Mouse (Mus musculus) CD4-positive, CD25-positive, alpha-beta regulatory T cell, adult 2 months (primary cell): ENCODE results near the gene Itga5.
A peak's percentile ranks its signal among the peaks of the same experiment; 100 is the strongest.

Source experiments
- DNase-seq: peaks from one replicate; pipeline ENCODE4 v3.0.0-alpha.2; 2012; ENCODE audit warnings: low read depth, low spot score

Itga5 gene

DNA sequence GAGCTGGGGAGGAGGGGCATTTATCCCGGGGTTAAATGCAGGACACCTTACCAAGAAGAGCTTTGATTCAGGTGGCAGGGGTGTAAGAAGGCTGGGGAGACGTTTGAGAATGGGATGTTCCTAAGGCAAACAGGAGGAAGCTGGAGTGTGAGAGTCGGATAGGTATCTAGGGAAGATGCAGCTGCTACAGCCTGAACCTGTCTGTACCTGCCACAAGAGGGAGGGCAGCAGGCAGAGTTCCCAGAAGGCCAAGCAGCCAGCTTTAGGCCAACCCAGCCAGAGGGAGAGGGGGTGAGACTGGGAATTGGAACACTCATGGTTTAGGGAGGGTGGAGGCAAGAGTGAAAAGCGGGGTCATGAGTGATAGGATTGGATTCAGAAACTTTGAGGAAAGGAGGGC, 25.8 kb downstream of the Itga5 start:
- peak; percentile 30 for DNase-seq

DNA sequence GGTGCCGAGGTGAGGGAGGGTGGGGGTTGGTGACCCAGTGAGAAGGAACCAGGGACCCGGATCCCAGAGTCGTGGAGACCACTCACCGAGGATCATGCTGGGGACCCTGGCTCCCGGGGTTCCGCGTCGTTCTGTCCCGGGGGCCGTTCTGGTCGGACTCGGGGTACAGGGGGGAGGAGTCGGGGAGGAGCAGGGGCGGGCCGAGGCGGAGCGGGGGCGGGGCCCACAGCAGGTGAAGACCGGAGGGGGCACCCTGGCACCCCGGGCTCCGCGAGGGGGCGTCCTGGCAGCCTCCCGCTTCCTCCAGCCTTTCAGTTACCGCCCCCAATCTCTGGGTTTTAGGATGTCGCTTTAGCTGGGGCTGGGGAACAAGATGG, 26.6 kb downstream of the Itga5 start, which contains the start of gene Zfp385a:
TSS of gene Zfp385a (minus strand) at position 133 of the 377 bp plus-strand sequence.
- peak; percentile 79 for DNase-seq

- DNase-seq: peak; percentile 27
Measured at GRCm38 (mm10) chr15:103339166-103339960, 27.2 kb downstream of the Itga5 start.

DNA sequence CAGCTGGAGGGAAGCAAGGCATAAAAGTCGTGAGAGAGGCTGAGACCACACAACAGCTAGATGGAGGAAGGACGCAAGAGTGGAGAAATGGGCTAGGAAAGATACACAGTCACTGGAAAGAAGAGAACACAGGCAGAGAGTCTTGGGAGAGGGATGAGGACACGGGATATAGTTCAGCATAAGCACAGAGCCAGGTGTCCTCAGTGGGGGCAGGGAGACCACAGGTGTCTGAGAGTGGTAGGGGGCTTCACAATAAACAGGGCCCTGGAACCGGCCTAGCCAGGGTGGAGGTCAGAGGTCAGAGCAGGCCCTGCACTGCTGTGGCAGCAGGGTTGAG, 27.8 kb downstream of the Itga5 start:
- DNase-seq: no peak

- no peak for DNase-seq
Measured at GRCm38 (mm10) chr15:103336996-103337667, 29.4 kb downstream of the Itga5 start.

DNA sequence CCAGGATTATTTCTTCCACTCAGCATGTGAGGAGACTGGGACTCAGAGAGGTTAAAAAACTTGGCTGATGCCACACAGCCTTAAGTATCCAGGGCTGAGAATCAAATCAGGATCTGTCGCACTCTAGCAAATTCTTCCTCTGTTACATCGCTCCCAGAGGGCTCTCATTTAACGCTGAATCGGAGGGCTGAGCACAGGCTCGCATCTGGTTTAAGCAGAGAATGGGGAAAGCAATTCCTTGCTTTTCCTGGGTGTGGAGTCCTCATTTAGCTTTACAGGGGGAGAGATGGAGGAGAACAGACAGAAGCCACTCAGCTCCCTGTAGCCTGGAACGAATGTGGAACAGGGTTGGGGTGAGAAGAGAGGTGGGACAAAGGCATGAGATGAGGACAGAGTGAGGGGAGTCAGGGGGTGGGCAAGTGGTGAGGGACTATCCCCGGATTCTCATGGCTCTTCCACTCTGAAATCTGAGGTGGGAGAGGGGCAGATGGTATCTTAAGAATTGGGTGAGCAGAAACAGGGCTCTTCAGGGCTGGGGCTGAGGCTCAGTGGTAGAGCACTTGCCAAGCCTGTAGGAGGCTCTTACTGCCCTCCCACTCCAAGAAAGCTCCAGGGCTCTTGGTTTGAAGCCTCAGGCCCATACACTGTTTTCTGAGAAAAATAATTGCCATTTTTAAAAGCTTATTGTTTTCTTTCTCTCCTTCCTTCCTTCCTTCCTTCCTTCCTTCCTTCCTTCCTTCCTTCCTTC, 30.9 kb downstream of the Itga5 start:
- no peak for DNase-seq

GRCm38 (mm10) chr15:103335040-103335439, 31.5 kb downstream of the Itga5 start:
- DNase-seq: no peak

DNA sequence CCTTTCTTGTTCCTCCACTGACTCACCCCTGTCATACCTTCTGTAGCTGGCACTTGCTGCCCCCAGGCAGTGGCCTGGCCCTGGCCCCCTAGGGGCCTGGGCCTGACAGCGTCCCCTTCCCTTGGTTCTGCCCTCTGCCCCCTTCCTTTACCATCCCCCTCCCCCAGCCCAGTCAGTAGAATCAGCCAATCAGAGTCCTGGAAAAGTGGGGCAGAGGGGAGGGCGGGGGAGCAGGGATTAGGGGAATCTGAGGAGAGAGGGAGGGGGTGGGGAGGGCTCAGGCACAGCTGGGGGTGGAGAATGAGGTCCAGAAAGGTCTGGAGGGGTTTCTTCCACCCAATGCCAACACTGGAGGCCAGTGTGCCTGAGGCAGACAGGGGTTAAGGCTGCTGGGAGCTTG, 32.4 kb downstream of the Itga5 start:
- DNase-seq: no peak

GRCm38 (mm10) chr15:103333738-103334137, 32.8 kb downstream of the Itga5 start:
- DNase-seq: no peak

DNA sequence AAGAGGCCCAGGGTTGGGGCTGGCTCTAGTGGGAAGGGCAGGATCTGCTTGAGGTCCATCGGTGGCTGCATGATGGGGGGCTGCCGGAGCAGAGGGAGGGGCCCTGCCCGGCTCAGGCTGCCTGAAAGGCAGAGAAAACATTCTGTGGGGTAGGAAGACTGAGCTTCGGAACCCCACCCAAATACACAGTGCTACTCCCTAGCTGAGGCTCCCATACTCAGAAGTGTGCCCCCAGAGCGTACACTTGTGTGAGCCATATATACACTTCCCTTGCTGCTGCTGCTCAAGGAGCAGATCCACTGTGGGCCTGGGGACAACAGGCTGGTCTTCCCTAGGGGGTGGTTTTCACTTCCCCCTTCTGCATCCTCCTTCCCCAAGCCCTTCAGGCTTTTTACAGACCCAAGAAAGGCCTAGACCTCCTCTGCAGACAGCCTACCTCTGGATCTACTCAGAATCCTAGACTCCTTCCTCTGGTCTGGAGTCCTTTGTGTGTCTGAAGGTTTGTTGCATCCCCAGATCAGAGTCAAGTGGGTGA, 33.4 kb downstream of the Itga5 start:
- DNase-seq: no peak

DNA sequence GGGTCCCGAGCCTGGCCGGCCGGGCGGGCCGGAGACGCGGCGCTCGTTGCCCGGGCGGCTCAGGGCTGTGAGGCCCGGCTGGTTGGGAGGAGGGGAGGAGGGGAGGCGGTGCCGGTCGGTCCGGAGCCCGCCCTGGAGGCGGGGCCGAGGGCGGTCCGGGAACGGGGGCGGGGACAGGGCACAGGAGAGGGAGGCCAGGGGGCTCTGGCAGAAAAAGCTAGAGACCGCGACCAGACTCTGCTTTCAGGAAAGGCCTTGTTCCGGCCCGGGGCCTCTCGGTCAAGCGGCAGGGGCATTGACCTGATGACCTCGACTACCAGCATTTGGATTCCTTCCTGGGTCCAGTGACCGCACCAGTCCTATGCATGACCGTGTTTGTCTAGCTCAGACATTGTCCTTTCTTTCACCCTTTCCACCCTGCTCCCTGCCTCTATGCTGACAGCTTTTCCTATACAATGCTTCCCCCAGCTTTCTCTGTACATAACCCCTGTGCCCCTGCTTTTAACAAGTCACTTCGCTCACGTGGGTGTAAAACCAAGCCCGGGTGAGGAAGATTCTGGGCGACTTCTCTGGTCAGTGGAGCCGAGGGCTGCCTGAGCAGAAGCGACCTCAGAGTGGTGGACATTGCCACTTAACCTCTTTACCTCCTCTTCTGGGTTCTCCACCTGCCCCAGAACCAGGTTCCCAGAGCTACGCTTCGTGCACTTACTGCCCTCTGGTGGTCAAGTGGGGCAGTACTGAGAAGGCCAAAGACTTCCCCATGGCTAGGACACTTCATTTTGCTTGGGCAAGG, 42.9 kb downstream of the Itga5 start:
- peak; percentile 86 for DNase-seq

DNA sequence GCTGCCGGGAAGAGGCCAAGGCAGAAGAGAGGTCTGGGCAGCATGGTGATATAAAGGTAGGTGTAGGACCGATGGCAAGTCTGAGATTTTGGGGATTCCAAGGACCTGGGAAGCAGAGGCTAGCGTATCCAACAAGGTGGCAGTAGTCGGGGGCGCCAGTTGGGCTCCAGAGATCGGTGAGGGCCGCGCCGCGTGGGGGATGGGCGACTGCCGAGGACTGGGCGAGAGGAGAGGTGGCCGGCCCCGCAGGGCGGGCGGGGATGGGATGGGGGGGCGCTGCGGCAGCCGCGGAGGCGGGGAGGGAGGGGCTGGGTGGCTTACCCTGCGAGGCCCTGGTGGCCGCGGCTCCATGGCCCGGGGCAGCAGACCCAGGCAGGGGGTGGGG, 43.5 kb downstream of the Itga5 start:
- no peak for DNase-seq

DNA sequence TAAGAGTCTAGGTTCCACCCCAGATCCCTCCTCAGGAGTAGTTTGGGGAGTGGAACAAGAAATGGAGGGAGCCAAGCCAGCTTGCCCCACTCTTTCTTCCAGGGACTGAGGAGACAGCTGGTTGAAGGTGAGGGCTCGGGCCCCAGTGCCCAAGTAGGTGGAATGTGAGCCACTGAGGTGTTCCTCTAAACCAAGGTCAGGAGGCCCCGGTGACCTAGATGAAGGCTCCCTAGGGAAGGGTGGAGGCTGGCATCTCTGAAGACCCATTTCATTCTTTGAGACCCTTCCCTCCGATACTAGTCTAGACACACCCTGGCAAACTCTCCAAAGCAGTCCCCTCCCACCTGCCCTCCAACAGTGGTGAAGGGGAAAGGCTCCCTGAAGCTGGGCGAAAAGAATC, 44.2 kb downstream of the Itga5 start:
- no peak for DNase-seq

DNA sequence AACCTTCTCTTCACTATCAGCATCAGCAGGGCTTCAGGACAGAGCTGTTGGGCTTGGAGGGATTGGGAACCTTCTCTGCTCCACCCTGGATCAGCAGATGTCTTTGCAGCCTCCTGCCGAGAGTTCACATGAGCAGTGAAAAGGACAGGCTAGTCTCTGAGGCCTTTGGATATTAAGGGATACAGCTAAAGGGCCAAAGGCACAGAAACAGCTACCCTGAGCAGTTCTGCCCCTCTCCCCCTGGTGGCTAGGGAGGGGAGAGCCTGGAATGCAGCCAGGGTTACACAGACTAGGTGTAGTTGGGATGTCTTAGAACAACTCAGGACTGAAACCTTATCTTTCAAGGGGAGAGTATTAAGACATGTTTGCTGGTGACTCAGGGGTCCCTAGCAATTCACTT, 45.5 kb downstream of the Itga5 start:
- peak; percentile 50 for DNase-seq

GRCm38 (mm10) chr15:103318201-103318816, 48.3 kb downstream of the Itga5 start:
- DNase-seq: no peak

GRCm38 (mm10) chr15:103317731-103318130, 48.8 kb downstream of the Itga5 start:
- DNase-seq: no peak

GRCm38 (mm10) chr15:103317120-103317519, 49.4 kb downstream of the Itga5 start:
- no peak for DNase-seq

DNA sequence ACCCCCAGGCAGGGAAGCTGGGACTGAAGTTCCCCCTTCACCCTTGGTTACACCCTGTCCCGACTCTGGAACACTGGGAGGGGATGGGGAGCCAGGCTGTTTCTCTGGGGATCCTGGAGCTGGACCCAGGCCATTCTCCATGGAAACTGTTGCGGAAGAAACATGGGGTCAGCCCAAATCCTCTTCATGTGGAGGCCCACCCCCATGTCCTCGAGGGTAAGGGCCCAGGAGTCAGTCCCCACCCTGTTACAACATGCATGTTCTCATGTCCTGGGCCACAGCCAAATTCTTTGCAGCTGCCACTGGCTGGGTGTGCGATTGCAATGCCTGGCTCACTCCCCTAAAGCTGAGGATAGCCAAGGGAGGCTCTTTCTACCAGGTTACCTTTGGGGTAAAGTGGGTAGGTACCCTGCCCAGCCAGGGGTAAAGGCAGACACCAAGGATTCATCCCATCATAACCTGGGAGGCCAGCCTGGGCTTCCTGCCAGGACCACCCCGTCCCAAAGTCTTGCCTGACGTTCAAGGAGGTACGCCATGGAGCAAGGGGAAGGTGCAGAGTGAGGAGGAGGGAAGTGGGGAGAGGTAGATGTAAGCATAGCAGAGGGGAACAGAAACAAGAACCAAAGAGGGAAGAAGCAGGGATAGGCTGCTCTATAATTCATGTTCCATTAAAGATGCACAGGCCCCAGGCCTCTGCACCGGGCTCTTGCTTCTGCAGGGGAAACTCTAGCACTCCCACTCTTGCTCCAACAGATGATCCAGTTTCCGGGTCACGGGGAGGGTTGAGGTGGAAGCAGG, 50.4 kb downstream of the Itga5 start:
- no peak for DNase-seq

DNA sequence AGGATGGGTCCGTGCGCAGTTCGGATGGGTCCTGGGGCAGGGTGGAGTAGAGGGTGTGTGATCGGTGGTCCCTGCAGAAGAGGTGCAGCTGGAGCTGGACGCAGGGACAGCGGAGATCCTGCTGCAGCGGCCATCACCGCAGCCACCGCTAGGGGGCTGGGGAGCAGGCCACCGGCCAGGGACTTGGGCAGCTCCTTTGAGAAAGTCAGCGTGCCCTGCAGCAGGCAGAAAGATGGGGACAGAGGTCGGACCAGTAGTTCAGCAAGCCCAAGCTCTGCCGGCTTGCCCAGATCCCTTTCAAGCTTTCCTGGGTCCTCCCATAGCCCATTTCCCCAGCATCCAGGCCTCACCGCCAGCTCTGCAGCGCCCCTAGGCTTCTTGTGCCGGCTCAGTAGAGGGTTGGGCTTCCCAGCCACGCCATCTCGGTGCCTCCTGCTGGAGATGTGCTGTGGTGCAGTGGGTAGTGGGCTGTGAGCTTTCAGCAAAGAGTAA, 51.5 kb downstream of the Itga5 start:
- DNase-seq: no peak

DNA sequence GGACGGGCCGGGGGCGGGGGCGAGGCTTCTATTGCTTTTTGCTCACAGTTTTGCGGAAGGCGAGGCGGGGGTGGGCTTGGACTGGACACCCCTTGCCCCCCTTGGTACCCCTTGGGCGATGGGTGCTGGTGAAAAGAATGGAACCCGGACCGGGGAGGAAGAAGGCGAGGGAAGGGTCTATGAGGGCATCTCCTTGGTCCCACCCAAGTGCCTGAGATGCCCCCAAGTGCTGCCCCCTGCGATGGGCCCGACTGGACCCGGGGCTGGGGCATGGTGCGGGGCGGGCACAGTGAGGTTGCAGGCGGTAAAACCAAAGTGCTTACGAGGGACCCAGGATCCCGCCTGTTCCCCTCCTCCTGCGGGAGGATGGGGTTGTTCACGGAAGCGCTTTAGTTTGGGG, 52.4 kb downstream of the Itga5 start:
- DNase-seq: no peak
